Mouse (Mus musculus): ENCODE data around the gene Iba57.
A peak's percentile ranks its signal among the peaks of the same experiment; 100 is the strongest.

Iba57 gene

DNA sequence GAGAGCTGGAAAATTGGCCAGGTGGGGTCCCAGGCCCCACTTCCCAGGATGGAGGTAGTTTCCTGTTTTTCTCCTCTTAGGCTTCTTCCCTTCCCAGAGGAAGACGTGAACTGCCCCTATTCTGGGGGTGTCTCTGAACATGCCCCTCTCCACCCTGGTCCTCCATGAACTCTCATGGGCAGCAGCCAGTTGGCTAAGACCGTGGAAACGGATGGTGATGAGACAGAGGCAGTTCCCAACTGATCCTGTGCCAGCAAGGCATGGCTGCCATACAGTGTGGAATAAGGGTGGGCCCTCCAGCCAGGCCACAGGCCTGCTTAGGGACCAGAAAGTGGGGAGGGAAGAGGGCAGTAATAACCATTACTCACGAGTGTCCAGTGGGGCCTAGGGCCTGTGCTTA lies 7.0 kb upstream of the Iba57 start:
- DNase-seq: no peak

DNA sequence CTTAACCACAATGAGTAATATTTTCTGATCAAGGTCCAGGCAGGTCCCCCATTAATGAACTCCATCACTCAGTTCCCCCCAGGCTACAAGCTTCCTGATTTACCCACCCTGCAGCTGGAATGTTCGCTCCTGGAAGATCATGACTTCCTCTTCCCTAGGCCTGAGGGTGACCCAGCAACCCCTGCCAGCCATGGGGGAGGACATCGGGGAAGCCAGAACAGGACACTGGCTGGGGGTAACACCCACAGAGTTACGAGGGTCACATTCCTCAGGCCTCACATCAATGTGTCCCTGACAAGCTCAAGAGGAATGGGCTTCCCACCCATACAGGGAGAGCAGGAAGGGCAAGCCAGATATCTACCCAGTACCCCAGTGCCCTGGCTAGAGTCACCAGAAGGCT lies 6.3 kb upstream of the Iba57 start:
- DNase-seq: no peak

DNA sequence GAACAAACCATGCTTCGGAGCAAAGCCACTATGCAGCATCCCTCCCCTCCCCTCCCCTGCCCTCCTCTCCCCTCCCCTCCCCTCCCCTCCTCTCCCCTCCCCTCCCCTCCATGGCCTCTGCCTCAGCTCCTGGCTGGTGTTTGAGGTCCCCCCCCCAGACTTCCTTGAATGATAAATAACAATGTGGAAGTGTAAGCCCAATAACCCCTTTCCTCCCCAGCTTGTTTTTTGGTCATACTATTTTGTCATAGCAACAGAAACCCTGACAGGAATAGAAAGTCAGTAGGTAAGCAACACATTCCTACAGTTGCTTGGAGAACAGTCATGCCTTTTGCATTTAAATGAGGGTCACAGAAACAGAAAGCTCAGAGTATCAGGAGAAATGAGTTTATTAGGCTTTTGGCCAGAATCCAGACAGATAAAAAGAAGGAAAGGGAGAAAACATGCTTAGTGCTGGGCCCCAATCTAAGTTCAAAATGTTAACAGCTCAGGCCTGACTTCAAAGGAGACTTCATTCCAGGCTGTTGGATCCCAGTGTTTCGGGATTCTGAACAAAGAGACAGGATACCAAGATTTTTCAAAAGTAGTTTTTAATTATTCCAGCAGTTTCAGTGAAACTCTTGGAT lies 2.2 kb upstream of the Iba57 start:
- DNase-seq: no peak

DNA sequence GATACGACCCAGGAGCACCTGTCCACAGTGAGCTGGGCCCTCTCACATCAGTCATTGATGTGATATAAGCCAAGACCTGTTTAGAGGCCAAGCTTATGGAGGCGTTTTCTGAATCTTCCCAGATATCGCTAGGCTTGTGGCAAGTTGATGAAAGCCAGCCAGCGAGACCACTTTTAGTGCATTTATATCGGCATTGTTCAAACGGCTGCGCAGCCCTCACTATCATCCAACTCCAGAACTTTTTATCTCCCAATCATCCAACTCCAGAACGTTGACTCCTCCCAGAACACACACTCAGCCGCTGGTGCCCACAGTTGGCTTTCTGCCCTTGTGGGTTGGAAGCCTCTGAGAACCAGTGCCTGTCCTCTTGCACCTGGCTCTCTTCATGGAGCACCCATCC lies 845 bp upstream of the Iba57 start:
- no peak for DNase-seq

DNA sequence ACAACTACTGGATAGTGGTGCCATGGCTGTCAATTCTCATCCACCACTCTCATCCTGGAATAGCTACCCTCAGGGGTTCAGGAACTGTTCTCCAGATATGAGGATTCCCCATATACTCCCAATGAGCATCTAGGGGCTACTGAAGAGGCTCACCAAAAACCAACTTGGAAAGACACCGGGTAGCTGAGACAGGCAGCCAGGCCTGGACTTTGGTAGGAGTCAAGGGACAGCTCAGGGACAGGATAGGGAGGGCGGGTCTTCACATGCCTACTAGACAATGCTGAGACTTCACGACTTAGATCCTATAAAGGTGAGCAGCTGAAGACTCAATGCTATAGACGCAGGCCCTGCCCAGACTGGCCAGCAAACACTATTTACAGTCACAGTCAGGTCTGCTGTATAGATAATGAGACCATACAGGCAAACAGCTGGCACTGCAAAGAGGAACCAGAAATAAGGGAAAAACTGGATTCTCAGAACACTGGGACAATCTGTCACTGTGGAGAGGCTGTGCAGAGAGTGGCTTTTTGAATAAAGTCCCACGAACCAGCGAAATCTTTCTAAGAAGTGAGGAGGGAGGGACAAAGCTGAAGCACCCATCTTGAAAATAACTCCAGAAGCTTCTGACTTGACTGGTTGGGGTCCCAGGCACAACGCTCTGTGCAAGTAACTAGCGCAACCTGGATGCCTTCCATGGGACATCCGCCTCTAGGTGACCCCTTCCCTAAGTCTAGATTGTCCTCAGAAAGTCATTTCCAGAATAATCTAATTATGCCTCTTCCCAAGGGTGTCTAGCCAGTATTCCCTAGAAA lies 890 bp downstream of the Iba57 start:
- DNase-seq: no peak

DNA sequence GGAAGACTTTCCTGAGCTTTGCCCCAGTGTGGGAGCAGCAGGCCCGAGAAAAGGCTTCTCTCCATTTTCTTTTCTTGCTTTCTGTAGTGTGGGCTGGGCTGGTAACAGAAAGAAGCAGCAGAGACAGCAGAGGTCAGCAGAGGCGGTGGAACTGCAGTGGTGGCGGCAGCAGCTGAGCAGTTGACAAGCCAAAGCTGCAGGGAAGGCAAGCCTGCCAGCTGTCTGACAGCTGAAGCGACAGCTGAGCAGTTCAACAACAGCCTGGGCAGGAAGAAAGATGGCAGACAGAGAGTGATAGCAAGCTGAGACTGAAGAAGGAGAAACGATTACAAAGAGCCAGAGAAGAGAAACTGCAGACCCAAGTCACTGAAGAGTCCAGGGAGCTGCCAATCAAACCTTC lies 2.1 kb downstream of the Iba57 start:
- DNase-seq: peak; percentile 73

DNA sequence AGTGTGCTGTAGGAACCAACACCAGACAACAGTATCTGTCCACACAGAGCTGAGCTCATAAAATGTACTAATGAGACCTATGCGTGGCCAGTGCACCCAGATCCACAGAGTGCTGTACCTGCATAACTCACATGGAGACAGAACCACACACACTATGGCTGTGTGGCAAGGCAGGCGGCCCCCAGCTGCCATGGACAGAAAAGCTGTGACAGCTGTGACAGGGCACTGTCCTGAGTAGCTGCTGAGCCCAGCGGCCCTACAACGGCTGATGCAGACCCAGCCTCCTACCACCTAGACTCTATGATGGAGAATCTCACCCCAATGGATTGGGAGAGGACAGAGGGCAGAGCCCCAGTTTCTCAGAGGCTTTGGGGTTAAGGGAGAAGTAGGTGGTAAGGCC lies 4.0 kb downstream of the Iba57 start:
- no peak for DNase-seq

DNA sequence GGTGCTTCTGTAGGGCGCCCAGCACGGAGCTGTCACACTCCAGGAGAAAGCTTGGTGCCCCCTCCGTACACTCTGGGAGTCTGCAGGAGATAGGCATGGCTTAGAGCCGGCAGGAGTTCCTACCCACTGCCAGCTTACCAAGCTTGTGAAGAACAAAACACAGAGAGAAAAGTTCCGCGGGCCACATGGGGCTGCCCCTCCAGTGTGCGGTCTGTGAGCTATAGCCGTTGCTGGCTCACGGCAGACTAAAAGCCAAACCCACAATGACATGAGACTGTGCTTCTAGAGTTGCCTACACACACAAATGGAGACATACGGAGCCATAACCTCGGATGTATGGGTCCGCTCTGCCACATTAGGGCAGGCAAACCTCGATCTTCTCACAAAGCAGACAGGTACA lies 4.4 kb downstream of the Iba57 start:
- DNase-seq: no peak

DNA sequence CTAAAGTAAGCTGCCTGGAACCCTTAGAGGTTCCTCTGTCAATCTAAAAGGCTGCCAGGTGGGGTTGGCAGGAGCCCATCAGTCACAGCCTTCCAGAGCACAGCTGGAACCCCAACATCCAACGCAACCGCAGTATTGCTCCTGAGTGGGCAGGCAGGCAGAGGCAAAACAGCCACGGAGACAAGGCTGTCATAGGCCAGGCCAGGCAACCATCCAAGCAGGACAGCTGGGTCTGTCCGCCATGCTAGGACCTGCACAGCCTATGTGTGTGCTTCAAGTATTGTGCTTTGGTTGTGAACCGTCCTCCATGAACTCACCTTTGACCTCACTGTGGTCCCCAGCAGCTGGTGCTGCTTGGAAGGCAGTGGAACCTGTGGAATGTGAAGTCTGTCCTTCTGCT lies 7.6 kb downstream of the Iba57 start:
- DNase-seq: no peak

DNA sequence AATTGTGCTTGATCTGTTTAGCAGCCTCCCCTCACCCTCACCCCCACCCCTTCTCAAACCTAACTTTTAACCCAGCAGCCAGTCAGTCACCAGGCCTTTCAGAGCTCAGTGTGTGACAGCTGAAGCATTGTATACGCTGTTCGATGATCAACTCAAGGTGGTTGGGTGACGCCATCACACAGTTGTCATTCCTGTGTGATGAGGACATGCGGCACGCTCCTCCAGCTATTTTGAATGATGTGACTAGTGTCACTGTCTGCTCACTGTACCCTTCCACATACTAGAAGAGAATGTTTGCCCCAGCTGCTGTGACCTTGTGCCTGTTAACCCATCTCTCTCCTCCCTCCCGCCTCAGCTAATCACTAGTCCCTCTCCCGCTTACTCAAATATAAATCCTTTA lies 9.3 kb downstream of the Iba57 start:
- no peak for DNase-seq

DNA sequence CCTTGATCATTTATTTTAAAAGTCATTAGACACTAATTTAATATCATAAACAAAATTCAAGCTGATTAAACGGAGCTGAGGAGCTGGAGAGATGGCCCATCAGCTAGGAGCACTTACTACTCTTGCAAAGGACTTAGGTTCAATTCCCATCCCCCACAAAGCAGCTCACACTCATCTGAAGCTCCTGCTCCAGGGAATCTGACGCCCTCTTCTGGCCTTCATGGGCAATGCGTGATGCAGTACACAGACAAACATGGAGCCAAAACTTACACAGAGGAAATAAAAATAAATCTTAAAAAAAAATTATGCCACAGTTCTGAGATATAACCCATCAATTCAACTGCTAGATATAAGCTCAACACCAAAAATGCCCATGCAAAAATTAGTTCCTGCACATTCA lies 11.8 kb downstream of the Iba57 start:
- no peak for DNase-seq

DNA sequence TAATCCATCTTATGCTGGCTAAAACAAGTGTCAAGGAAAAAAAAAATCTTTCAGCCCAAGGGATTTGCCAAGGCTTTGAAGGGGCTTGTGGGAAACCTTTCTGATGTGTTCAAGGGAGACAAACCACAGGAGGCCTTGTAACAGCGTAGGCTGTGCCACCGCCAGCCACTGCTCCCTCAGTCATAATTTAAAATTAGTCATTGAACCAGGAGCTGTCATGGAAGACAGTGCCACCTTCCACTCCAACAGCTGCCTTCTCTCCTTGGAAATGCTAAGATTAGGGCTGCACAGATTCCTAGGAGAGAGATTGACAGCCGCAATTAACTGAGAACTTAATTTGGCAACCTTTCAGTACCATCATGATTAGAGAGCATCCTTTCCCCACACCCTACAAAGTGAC lies 14.2 kb downstream of the Iba57 start:
- DNase-seq: no peak

DNA sequence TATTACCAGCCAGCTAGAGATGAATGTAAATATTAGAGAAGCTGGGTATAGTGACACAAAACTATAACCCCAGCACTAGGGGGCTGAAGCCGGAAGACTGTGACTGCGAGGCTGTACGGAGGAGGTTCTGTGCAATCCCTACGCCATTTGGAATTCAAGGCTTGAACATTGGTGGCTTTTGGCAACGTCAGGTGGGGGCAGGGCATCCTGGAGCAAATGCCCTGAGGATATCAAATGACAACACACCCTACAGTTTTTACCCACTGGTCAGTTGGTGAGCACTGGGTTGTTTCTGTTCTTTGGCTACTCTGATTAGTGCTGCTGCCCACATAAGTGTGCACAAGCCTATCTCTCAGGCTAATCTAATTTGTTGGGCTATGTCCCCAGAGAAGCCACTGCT lies 20.6 kb downstream of the Iba57 start:
- DNase-seq: no peak

DNA sequence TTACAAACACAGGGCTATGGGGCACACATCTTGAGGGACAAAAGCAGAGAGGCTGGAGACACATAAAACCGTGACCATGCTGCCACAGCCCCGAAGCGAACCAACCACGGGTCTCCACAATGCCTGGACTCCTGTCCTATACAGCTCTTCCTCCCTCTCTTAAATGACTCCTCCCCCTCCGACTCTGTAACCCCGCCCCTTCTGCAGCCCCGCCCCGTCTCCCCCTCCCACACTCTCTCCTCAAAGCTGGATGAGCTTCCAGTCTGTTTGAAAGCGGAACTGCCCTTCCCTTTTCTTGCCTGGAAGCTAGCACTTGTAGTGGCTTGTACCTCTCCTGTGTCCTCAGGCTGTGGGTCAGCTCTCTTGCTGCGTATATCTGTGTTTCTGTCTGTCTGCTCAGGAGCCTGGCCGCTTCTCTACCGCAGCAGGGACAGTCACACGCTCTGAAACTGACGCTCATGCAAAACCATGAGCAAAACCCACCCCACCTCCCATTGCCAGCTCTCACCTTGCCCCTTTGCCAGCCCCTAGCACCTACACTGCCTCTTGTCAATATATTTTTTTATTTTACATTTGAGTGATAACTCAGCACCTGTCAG lies 21.7 kb downstream of the Iba57 start:
- DNase-seq: peak; percentile 47

DNA sequence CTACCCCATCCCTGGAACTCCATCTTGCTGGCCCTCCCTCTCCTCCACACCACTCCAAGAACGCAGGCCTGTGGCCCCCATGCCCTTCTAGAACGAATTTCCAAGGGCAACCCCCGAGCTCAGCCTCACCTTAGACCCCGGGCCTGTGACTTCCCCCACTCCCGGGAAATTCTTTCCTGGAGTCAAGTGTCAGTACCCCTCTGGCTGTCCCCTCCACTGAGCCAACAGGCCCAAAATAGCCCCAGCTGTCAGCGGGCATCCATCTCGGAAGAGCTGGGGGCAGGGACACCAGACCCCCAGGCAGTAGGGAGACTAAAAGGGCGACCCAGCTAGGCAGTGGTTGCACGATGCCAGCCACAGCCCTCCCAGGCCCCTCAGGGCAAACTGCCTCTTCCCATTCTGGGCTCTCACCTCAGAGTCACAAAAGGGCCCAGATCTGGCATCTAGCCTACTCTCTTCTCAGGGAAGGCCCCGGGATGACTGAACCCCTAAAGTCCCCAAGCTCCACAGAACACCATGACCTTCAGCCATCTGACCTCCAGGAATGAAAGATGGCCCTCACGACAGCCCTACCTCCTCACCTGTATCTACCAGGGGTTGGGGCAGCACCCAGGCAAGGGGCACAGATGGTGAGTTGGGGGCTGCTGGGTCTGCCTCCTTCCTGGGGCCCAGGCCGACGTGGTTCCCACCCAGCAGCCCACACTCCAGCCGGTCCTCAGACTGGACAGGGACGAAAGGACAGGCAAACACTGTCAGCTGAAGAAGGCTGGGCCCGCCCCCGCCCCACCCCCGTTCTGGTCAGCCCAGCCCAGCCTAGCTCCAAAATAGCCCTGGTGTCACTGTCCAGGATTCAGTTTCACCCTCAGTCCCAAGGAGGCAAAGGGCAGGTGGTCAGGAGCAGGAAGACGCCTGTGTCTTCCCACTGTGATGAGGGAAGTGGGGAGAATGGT lies 24.7 kb downstream of the Iba57 start:
- DNase-seq: no peak

DNA sequence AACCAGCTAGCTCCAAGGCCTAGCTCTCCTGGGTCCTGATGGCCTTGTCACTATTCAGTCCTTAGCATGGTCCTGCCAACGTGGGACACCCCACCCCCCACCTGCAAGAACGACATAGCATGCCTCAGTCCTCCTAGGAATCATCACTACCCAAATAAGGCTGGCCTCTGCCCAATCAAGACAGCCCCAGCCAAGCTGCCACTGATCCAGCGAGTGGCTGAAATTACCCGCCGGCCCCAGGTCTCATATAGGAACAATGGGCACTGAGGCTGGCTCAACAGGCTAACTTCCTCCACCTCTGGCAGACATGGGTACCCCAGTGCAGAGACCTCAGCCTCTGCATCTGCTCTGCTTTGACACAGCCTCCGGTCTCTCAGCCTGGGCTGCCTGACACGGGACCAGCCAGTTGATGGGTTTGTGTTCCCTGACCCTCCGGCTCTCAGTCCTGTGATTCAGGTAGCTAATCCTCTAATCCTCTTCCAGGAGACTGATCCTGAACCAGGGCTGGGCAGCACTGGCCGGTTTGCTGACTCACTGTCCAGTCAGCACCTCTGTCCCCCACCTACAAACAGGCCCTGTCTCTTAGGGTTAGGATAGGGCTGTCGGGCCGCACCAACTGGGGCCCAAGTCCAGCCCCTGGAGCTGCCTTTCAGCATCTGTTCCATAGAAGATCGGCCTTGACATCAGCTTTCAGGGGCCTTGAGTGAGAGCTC lies 26.4 kb downstream of the Iba57 start:
- no peak for DNase-seq

DNA sequence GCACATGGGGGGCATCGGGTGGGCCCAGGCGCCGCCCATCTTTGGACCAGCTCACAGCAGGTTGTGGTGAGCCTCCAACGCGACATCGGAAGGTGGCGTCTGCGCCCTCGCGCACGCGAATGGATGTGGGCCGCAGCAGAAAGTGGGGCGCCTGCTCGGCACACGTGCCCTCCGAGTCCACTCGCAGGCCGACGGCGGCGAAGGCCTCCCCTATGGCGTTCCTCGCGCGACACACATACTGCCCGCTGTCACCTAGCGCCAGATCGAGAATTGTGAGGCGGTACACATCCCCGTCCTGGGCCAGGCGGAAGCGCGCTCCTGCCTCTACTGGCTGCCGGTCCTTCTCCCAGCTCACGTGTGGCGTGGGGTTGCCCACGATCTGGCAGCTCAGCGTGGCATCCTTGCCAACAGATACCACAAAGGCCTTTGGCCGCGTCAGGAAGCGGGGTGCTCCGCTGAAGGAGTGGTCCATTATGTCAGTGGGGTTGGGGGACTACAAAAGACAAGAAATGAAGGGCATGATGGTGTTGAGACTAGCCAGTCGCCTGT lies 27.6 kb downstream of the Iba57 start, which contains the start of gene Obscn:
Gene Obscn, minus strand, starts transcription at position 499 of the 549 bp plus-strand sequence.
- DNase-seq: no peak

DNA sequence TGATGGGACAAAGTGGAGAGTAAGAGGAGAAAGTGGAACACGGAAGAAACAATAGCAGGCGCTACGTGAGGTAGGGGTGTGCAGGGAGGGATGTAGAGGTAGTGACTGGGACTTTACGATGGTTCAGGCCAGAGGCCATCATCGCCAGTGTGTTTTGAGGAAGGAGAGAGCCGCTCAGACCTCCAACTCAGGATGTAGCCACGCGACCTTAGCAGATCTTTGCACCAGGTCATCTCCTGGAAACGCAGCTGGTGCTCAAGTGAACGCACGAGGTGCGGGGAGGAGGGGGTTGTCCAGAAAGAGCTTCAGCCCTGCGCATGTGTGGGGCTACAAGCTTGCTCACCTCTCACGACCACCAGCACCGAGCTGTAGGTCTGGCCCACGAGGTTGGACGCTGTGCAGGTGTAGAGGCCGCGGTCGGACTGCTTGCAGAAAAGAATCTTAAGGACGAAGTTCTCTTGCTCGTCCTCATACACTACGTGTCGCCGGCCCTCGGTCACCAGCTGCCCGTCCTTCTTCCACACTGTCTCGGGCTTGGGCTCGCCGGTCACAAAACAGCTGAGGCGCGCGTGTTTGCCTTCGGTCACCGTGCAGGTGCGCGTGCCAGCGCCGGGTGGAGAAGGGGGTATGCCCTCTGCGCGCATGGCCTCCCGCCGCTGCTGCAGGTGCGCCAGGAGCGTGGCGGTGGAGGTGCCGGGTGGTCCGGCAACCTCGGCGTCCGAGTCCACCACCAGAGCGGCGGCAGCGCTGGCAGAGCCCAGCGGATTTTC lies 28.3 kb downstream of the Iba57 start:
- DNase-seq: no peak

DNA sequence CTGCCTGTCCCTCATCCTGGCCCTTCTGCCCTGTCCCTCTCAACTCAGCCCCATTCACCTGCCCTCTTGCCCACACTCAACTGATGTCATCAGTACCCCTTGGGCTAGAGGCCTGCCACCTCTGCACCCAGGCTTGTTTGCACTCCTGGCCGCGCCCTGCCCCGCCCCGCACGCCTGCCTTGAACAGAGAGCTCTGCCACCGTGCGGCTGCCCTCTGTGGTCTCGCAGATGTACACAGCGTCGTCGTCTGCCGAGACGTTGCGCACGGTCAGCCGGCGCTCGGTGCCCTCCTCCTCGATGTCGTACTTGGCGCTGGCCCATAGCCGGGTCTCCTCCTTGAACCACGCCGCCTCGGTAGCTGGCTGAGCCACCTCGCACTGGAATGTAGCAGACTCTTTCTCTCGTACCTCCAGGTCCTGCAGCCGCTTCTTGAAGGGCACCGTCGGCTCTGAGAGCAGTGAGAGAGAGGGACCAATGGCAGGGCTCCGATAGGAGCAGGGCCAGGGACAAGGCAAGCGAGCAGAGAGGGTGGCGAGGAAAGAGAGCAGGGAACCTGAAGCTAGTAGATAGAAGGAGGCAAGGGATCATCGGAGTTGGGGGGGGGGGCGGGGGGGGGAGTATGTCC lies 29.1 kb downstream of the Iba57 start:
- DNase-seq: peak; percentile 24

DNA sequence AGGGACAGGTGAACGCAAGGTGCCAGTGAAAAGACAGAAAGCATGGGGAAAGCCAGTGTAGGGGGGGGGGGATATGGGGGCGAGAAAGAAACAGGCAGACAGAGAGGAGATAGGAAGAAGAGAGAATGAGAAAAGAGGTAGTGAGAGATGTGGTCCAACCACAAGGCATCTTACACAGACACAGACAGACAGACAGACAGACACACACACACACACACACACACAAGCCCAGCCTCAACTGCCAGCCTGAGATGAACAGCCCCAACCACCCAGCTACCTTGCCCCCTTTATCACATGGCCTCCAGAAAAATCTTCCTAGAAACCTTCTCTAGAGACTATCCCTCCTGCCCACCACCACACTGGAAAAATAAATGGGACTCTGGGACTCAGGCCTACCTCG lies 31.5 kb downstream of the Iba57 start:
- DNase-seq: no peak
